Mouse (Mus musculus) lung, postnatal 14 days (tissue): ENCODE results near the gene Rpl7l1.
"Not testable (repeated sequence)": the region's sequence is repeated elsewhere in the genome, so short reads cannot be mapped to it uniquely, and the experiment has no call there.

Experiments
- DNase-seq: peaks from one replicate; pipeline ENCODE4 v3.0.0; 2021

The Rpl7l1 gene

DNA sequence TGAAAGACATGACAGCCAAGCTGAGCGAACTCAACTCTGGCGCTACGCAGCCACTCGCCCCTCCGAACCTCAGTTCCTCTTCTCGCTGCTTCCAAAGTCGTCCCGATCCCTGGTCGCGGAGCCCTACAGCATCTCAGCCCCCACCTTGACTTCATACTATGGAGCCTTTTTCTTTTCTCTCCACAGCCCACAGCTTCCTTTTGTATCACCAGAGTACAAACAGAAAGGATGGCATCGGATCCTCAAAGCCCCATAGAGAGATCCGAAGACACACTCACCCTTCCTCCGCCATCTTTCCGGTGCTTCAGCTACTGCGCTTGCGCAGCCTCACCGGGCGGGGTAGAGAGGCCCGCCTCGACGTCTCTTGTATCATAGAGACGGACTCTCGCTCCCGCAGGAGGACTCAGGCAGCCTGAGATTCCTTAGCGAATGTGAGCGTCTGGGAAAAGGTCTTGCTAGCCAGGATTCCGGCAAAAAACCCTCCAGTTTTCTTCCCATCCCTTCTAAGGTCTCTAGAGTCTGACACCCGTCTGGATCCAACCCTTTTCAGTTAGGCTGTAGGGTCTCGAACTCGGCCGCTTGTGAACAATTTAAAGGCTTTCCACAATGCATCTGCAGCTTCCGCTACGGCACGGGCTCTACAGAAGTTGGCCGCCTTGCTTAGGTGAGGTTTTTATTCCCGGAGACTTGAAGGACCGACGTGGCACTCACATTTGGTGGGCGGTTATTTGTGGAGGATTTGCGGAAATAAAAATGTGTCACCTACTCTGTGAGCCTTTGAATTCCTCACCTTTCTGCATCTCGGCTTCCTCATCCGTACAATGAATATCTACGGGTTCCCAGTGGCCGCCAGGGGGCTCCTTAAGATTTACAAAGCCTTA is at the start of gene Rpl7l1:
Gene Rpl7l1 (minus strand): TSS at position 332 of the 881 bp plus-strand sequence.
- peak; percentile 93 for DNase-seq

DNA sequence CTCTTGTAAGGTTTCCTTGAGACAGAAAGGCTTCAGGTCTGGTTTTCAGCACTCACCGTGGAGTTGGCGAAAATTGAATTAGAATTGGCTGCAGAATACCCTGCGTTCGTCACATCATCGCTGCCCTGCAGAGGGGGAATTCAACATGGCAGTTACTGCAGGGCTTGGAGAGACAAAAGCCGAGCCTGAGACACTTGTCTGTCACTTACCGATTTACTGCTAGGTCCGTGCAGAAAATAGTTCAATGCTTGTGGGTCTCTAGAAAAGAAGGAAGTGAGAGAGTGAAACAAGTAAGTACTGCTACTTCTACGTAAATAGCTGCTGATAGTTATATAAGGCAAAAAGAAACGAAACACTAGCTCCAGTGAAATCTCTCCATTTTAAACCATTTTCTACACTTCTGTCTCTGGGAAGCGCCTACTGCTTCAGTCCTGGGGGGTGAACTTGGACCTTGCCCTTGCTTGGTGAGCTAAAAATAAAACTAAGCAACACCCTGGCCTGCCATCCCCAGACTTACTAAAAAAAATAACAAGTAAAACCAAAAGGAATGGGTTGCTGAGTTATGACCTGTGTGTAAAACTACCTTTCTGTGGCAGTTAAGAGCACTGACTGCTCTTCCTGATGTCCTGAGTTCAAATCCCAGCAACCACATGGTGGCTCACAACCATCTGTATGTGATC is 47.5 kb upstream of the Rpl7l1 start:
- no peak for DNase-seq

DNA sequence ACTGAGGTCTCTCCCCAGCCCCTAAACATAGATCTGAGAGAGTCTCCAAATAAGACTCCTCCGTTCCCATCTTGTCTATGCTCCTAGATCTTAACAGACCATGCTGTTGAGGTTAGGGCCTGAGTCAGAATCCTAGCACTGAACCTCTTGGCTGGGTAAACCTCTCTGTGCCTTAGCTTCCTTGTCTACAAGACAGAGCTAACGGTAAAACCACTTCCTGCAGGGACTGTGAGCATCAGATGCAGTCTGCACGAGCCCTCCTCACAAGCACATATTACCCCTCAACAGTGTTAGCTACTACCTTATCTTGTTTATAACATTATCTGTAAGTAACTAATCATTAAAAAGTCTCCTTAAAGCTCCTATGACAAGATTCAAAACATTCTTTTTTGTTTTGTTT is 46.5 kb upstream of the Rpl7l1 start:
- DNase-seq, result no peak

DNA sequence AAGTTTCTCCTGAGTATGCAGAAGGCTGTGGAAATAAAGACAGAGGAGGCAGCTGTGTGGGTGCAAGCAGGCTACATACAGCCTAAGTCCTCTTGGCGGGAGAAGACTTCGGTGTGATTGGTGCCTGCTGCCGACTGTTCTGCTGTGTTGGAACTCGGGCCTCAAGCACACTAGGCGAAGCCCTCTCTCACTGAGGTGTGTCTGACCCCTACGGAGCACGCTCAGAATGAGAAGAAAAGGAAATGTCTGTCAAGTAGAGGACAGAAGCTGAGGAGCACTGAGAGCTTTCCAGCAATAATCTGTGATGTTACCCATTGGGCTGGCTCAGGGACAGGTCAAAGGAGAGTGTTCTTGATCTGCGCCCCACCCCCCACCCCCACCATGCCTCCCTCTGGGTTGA is 40.6 kb upstream of the Rpl7l1 start:
- DNase-seq, result no peak

DNA sequence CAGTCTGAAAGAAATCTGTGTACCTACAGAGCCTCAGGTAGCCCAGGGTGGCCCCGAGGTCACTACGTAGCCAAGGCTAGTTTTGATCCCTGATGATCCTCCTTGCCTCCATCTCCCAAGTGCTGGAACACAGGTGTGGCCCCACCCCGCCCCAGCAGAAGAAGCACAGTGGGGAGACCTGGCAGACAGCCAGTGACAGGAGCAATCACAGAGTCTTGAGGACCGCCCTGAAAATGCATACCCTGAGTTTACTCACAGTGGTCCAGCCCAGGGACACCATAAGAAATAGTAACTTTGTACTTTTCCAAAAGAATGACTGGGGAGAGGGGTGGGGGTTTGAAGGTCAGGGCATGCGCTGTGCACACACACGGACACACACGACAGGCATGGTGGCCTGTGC is 38.2 kb upstream of the Rpl7l1 start:
- no peak for DNase-seq

DNA sequence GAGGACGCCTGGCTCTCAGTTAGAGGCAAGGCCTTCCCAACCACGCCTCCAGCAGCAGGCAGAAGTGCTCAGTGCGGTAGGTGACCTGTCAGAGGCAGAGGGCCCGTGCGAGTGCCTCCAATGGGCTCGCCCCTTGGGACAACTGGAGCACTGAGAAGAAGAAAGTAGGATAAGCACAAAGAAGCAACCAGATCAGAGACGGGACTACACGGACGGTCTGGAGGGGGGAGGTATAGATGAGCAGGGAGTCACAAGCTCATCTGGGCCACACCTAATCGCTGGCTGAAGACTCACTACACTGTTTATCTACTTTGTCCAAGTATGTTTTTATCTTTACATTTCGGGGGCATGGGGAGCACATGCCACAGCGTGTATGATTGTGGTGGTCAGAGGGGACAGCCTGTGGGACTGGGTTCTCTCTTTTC is 35.3 kb upstream of the Rpl7l1 start:
- DNase-seq, result no peak

DNA sequence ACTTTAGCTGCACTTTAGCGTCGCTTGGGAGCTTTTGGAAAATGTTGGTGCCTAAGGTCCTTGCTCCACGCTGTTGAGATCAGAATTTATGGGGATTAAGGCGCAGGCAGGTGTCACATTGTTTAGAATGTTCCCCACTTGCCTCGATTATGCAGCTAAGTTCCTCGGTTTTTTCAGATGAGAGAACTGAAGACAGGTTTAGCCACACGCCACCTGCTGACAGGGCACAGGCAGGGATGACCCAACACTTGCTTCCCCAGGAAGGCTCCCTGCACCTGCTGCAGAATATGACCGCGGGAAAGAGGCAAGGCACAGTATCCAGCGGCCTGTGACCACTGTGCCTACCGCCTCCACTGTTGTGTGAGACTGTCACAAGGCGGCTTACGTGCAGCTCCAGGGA is 33.8 kb upstream of the Rpl7l1 start:
- no peak for DNase-seq

DNA sequence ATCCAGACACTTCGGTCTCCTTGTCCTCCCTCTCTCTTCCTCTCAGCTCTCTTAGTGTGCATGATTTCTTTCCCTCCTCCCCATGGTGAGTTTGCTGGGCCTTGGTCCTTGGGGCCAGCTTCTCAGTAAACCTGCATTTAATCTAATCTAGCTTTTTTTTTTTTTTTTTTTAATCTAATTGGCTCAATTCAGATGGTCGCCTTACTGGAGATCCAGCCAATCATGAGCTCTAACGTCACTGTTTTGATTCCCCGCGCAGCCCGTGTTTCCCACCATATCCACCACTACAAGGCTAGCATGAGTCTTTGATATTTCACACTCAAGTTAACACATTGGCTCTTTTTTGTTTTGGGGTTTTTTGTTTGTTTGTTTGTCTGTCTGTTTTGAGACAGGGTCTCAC is 32.0 kb upstream of the Rpl7l1 start:
- no peak for DNase-seq

DNA sequence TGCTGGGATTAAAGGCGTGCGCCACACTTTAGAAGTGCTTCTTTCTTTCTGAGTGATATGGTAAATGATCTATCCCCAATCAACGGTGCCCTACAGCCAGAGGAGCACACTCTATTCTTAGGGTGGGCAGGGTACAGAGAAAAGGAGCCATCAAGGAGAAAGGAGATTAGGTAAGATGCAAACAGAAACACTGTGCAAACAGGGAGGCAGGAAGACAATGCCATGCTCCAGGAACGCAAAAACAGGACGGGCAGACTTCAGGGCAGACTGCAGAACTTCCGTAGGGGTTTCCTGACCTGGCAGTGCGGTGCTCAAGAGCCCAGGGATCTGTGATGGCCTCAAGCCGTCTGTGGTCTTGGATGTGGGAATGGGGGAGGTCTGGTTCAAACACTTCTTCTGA is 31.2 kb upstream of the Rpl7l1 start:
- DNase-seq, result no peak

DNA sequence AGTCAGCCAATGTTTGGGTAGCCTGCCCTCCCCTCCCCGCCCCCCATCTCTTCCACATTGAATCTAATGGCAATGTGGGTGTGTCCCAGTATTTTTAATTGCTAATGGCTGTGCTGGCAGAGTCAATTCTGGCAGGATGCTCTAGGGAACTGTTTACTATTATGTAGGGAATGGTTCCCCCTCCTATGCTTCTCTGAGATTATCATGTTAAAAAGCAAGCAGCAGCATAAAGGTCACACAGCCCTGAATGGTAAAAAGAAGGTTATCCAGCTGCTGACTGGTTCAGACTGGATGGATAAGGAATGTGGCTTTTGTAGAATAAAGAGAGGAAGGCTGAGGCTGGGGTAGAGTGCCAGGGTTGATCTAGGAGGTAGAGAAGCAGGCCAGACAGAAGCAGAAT is 30.0 kb upstream of the Rpl7l1 start:
- no peak for DNase-seq

DNA sequence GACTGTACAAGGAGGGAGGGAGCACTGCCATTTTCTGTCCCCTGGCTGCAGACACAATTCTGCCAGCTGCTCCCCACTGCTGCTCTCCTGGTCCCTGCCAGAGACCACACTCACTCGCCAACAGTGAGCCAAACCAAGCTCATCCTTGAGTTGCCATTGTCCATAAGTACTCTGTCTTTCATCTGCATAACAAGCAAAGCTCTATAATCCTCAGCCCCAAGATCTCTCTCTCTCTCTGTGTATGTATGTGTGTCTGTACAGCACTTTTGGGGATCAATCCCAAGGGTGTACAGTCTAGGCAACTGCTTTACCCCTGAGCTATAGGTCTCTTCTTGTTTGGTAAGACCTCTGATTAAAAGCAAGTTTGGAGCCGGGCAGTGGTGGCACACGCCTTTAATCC is 28.2 kb upstream of the Rpl7l1 start:
- DNase-seq, result no peak

DNA sequence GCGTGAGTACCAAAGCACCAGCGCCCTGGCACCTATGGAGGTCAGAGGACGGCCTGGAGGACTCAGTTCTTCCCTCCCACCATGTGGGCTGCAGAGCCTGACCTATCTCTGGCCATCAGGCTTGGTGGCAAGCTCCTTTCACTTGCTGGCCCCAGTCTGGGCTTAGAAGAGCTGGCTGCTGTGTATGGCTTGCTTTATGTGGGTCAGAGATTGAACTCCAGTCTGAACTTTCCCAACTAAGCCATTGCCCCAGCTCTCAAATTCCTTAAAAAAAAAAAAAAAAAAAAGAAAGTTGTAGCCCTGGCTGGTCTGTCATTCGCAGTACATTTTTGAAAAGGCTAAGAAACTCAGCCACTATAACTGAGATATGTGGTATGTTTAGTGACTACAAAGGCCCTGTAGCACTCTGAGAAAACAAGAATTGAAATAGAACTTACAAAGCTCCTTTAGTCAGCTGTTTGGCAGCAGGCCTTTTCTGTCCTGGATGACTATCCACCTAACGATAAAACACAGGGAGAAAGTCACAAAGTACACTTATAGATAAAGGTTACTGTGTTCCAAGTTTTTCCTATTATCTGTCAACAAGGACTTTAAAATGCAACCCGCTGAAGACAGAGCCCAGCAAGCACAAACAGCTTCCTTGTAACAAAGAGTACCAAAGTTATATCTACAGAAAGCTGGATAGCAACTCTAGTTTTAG is 26.8 kb upstream of the Rpl7l1 start:
- no peak for DNase-seq

DNA sequence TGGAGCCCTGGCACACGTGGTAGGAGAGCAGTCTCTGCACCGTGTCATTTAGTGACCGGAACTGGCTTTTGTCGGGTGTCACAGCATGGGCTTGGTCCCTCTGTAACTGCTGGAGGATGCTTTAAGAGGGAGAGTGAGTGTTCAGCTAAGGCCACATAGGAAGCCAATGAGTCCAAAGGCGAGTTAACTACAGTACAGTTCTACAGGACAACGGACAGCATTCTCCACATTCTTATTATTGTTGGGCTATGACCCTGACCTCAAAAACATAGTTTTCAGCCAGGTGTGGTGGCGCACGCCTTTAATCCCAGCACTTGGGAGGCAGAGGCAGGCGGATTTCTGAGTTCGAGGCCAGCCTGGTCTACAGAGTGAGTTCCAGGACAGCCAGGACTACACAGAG is 25.9 kb upstream of the Rpl7l1 start:
- no peak for DNase-seq

DNA sequence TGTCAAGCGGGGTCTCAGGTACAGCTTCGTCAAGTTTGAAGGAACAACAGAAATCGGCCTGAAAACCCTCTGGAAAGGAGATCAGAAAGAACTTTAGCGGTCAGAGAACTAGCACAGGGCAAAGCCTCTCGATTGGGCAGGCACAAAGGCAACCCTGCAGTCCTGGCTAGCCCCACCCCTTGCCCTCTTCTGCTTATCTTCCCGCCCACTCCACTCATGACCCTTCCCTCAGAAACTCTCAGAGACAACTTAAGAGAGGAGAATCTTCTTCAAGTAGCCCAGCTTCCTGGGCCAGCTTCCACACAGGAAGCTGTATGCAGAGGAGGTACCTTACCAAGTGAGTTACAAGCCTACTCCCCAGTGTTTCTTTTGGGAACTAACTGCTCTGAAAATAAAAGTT is 19.3 kb upstream of the Rpl7l1 start:
- no peak for DNase-seq

DNA sequence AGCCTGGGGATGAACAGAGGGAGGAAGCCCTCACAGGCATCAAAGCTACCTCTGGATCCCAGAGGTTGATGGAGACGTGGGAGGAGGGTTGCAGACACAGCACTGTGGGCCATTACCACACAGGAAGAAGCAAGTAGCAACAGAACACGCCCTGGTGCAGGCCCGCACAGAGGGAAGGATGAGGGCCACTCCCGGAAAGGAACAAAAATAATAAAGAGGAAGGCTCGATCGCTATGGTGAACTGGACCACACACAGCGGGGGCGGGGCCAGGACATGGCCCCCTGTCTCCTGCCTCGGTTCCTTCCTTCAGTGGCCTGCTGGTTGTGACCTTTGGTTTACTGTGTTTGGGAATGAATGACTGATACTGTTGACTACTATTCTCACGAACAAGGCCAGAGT is 17.2 kb upstream of the Rpl7l1 start:
- no peak for DNase-seq

DNA sequence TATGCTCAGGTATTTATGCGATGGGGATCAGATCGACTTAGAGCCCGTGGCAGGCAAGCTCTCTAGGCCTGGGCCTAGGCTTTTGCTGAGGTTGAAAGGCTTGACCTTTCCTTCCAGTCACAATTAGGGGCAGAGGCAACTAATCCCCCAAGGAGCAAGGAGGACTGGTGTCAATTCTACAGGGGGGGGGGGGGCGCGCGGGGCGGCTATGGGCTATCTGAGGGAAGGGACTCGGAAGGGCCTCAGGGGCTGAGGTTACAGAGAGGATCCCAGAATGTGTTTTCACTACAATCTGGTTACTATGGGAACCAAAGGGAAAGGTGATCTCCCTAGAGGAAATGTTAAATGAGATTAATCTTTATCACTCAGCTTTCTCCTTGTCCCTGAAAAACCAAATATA is 14.9 kb upstream of the Rpl7l1 start:
- DNase-seq, result no peak

DNA sequence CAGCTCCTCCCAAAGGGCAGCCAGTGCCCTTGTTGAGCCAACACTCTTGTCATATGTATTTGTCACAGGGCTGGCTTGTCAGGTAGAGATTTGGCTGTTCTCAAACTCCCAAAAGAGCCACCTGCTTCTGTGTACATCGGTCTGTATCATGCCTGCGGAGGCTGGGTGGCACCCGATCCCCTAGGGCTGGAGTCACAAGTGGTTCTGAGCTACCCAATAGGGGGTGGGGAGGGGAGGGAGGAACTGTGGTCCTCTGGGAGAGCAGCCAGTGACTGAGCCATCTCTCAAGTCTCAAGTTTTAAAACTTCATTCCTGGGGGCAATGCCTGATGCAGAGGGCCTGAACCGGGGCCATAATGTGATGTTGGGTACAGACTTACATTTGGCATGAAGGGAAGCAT is 14.3 kb upstream of the Rpl7l1 start:
- DNase-seq, result no peak

DNA sequence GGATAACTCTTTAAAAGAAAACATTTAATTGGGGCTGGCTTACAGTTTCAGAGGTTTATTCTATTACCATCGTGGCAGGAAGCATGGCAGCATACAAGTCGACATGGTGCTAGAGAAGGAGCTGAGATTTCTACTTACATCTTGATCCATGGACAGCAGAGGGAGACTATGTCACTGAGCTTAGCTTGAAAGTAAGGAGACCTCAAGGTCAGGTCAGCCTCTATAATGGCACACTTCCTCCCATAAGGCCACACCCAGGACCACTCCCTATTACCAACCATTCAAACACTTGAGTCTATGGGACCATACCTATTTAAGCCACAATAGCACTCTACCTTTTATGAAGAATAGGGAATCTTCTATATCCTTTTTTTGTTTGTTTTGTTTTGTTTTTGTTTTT is 10.5 kb upstream of the Rpl7l1 start:
- DNase-seq, result no peak

DNA sequence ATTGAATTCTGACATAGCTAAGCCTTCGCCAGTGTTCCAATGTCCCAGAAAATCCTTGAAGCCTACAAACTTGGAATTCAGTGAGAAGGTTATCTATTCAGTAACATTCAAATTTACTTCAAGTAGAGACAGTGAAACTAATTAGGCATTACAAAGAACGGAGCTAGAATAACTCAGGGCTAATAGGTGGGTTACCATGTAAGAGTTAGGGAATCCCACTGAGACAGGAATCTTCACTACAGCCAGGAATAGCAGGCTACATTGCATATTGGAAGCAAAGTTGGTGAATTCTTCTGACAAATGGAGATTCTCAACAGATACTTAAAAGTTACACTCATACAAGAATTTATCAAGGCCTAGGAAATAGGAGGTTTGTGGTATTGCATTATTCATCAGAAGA is 5.5 kb upstream of the Rpl7l1 start:
- not testable (repeated sequence) for DNase-seq

DNA sequence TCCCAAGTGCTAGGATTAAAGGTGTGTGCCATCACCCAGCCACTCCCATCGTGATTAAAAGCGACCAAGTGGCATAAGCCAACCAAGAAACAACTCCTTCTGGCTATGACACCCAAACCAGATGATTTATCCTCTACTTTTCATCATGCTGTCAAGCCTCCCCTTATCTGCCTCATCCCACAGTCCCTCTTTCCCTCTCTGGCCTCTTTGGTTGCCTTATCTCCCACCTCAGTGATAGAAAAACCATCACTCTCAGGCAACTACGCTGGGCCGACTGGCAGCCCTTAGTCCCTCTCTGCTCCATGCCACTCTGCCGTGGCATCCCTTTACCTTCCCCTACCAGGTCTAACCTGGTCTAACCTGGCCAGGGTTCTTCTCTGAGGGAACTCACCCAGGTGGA is 4.5 kb upstream of the Rpl7l1 start:
- no peak for DNase-seq

DNA sequence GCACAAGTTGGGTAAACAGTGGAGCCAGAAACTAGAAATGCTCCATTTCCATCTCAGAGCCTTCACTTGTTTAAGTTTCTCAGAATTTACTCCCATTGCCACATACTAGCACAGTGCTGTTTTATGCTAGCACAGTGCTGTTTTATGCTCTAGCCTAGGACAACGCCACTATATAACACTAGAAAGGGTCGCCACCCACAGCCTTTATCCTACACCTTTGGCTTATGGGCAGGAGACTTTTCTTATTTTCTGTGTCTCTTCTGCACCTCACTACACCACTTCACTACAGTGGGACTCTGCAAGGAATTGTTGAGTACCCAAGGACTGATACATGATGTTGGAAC is 722 bp upstream of the Rpl7l1 start:
- DNase-seq, result no peak

DNA sequence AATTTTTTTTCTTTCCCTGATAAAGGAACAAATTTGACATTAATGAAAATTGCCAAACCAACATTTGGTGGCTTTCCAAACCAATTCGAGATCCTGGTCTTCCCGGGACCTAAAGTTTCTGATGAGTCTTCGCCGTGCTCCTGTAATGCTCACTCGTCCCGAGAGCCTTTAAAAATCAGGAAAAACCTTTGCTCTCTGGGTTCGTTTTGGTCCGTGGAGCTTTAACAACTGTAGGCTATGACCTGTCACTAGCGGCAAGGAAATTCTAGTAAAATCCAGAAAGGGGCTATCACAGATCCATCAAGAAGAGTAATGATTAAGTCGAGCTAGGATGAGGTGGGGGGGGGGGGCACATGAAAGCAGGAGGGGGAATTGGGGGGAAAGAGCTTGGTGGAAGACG is 596 bp downstream of the Rpl7l1 start:
- DNase-seq, result no peak

DNA sequence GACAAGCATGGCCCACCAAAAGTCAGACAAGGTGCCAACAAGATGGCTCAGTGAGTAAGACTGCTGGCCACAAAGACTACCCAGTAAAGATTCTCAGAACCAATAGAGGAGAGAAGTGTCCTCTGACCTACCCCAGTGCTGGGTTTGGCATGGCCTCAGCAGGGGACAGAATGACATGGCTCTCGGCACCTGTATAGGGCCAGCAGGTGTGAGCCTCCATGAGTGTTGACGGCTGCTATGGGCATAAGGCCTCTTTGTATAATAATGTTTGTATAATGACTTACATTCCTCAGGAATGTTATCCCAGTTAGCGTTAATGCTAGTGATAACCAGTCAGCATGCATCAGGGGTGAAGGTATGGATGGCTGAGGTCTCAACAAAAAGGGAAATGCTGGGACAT is 6.4 kb downstream of the Rpl7l1 start:
- no peak for DNase-seq

DNA sequence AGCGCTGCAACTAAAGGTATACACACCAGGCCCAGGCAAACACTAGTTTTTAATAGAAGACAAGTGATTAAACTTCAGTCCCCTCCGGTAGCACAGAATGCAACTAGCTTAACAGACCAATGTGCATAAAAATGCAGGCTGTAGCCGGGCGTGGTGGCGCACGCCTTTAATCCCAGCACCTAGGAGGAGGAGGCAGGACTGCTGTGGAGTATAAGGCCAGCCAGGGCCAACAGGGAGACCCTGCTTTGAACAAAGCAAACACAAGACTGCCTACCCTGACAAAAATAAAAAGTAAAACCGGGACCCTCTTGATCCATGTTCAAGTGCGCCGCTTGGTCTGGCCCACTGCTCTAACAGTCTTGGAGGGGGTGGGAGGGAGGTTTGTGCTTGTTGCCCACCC is 7.4 kb downstream of the Rpl7l1 start:
- DNase-seq, result no peak
